Mouse (Mus musculus) frontal cortex, postnatal 25 days (tissue): ENCODE results near the gene Rere.

Source experiments
- DNase-seq, 2 experiments: peaks; one replicate each; pipeline ENCODE4 v3.0.0; 2022; ENCODE audit warnings: low spot score in 2 of 2

The Rere gene

DNA sequence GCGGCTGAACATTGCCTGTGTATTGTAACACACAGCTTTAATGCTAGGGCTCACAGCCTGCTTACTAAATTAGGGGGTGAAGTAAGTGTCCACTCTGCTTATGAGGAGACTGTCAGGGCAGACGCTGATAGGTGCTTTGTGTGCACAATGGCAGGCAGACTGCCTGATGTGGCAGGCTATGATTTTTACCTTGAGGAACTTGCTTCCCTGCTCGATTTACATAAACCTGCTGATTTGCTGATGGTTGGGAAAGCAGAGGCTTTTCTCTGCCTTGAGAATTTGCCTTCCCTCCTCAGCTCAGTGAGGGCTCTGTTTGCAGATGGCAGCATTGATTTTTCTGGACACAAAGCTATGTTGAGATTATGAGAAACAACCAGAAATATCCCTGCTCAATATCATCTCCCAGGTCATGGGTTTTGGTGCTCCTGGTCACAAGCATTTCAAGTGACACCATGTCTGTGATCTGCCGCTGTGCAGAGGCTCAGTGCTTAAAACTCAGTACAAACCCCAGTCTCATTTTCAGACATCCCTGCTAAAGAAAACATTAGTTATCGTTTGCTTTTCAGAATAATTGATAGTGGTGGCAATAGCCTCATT is 145.5 kb downstream of the Rere start:
- DNase-seq, result no peak

DNA sequence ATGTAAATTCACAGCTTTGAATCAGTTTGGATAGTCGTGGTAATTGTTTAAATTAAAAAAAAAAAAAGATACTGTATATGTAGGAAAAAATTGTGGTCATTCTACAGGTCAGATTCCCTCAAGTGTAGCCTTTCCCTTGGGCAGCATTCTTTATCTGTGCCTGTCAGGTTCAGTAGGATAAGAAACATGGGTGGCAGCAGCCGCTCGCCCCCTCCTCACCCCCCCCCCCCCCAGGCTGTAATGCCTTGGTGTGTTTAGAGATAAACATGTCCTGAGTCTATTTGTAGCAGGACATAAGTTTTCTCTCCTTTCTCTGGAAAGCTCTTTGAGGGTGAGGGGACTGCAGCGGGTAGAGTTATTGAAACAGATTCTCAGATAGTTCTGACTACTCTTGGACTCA is 147.3 kb downstream of the Rere start:
- DNase-seq, result no peak

DNA sequence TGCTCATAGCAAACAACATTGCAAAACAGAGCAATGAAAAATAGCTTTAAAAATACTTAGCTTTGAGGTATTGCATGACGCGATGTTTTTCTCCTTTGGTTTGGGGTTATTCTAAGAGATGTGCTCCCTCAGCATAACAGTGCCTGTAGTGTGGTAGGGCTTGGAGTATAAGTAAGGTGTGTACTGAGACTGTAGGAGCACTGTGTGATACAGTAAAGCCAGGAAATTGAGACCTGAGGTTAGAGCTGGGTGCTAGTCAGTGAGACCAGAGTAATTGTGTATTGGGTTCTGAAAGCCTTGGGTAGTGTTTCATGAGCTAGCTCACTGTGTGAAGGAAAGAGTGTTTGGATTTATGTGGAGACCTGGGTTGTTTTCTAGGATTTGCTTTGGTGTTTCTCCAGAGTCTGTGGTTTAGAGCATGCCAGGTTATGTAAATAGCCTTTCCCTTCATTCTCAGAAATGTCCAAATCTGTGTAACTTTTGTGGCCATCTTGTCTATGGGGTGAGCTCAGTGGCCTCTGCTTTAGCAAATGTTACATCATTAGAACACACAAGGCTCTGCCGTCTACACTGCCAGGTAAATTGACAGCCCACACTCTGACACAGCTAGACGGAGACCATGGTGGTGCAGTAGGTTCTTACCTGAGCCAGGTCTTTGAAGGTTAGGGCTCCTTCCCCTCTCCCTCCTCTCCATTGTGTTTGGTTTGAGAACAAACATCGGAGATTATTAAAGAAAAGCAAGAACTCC is 152.6 kb downstream of the Rere start:
- DNase-seq, result no peak

DNA sequence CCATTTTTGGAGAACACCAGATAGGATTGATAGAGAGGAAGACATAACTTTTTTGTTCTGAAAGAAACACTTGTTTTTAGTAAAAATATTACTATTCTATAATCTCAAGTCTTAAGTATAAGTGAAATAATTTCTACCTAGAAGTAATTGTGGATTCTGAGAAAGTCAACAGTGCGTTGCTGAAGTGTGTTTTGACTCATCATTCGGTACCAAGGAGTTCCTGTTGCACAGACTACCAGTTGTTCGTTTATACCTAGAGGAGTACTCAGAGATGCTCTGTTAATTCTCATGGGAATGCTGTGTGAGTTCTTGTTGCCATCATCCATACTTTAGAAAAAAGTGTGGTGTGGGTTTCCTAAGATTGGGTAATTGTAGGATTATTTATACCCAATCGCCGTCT is 154.1 kb downstream of the Rere start:
- DNase-seq, result no peak

DNA sequence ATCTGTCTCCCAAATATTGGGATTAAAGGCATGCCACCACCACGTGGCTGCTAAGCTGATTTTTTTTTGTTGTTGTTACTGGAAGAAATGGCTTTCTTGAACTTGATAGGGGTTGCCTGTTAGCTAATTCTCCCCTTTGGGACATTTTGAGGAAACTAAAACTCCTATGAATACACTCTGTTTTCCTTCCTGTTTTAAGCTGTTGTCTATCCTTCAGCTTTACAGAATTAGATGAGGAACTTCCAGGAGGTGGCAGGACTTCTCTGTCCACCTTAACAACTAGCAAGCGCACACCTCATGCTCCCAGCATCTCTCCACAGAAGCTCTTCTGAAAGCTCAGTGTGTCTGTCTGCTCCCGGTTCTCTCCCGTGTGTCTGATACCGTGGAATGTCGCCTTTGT is 157.2 kb downstream of the Rere start:
- no peak for DNase-seq

DNA sequence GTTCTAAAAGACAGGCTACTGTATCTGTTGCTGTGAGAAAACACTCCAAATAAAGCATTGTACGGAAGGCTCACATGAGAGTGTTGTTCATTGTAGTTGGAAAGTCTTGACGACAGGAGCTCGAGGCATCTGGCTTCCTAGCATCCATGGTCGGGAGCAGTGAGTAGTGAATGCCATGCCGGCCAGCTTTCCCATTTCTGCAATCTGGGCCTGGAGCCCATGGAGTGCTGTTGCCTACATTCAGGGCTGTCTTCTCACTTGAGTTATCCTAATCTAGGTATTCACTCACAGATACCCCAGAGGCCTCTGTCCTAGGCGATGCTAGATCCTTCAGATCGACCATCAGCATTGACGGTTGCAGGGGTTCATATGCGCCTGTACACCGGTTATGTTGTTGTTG is 160.5 kb downstream of the Rere start:
- DNase-seq, result no peak

DNA sequence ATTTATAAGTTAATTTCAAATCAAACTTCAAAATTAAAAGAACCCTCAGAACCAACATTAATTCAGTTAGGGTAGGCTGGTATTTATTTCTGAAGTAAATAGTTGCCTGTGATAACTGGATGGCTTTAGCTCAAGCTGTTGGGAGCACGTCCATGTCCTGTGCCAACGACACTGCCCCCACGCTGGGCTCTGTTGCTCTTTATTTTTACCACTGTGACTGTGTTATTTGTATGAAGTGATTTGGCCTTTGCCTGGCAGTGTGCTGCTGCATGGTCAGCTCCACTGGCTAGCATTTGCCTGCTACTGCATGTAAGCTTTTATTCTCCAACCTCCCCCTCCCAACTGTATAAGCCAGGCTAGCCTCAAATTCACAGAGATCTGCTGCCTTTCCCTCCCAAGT is 162.6 kb downstream of the Rere start:
- no peak for DNase-seq

DNA sequence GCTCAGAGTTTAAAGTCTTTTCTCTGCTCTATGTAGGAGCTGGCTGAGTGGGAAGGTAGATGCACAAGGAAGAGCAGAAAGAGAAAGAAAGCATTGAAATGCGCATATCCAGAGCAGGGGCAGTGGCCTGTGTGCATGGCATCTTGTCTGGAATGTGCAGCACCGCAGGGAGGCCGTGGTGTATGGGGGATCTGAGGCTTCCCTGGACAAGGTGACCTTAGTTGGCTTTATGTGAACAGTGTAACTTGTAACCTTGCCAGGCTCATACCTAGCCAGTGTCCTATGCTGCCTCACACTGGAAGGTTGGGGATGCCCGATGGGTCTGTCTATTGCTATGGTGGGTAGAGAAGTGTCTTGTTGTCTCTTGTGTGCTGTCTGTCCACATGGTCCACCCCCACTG is 165.2 kb downstream of the Rere start:
- DNase-seq, result no peak

DNA sequence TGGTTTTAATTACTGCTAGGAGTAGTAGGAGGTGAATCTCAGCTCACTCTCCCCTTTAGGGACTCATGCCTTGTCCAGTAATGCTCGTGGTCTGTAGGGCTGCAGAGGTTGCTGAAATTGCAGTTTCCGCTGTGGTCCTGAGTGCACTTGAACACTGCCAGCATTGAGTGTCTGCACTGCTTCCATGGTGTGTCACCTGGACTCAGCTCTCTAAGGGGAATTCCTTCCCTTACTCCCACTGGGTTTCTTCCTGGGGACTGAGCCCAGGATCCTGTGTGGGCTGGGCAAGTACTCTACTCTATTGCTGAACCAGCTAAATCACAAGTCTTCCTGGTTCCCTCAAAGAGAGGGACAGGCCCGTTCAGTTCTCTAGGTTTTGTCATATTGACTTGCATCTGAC is 166.1 kb downstream of the Rere start:
- no peak for DNase-seq

DNA sequence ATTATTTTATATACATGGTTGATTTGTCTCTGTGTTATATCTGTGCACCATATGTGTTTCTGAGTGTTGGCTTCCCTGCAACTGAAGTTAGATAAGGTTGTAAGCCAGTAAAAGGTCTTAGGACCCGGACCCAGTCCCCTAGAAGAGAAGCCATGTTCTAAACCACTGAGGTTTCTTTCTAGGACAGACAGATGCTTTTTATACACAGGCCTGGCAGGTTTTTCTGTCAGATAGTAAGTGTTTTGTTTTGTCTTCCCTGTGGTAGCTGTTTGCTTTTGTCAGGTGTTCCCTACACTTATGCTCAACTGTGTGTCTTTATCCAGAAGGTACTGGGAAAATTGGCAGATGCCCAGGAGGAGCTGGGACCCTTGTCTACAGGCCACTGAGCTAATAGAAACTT is 167.0 kb downstream of the Rere start:
- DNase-seq, result no peak

DNA sequence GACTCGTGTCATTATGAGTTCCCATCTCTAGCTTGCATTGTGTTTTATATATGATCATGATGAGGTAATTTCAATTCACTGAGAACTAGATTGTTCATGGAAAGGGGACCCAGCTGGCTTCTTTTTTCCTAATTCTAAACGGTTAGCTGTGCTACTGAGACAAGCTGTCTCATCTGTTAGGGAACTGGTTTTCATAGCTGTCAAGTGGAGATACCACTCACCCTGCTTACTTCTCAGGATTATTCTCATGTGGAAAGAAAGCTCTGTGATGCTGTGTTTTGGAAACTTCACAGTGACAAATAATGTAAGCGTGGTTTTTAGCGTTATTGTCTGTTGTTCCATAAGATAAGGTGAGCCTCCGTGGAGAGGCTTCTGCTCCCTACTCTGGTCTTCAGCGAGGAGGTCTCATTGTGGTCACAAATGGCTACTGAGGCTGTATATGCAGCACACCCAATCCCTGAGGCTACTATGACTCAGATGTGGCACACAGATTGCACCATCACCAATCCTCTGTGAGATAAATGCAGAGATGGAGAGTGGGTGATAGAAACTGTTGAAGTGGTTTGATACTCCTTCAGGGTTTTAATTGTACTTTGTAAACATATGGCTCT is 168.7 kb downstream of the Rere start:
- no peak for DNase-seq

DNA sequence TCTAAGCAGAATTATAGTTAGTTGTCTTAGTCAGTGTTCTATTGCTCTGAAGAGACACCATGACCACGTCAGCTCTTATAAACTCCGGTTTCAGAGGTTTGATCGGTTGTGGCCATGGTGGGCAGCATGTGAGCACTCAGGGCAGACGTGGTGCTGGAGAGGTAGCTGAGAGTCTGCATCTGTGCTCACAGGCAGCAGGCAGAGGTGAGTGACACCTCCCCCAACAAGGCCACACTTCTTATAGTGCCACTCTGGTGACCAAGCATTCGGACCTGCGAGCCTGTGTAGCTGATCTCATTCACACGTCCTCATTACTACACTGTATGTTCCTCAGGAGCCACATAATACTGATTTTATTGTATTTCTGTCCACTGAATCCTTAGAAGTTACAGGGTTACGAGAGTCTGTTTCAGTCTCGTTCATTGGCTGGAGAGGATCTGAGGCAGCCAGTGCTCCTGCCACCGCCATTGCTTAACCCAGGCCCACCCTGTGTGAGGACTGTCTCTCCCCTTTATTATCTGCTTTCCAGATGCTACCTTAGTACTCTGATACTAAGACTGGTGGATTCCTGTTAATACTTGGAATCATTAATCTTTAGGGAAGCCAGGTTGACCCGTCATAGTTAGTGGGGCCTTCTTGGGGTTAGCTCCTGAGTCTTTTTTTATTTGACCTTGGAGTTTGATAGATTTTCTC is 170.9 kb downstream of the Rere start:
- no peak for DNase-seq

DNA sequence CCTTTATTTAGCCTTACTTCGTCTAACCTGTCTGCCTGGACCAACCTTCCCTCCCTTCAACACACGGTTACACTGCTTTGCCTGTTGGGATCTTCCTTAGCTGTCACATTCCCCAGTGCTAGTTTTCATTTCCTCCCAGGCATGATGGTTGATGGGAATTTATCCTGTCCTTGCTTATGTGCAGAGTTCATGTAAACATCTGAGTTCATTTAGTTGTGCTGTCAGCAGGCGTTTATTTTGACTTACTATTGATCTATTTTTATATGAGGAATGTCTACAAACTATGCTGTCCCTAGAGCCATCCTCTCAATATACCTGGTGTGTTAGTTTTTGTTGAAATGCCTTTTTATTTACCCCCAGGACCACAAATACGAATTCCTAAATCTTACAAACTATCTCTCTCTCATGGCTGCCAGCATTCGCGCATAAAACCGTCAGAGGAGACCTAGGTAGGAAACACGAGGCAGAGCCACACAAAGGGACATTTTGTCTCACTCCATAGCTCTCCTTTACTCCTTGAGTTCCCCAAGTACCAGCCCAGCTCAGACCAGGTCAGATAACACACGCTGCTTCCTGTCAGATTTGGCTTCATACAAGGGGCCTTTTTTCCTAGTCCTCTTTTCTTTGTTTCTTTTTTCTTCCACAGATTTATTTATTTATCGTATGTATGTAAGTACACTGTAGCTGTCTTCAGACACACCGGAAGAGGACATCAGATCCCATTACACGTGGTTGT is 173.3 kb downstream of the Rere start:
- no peak for DNase-seq

DNA sequence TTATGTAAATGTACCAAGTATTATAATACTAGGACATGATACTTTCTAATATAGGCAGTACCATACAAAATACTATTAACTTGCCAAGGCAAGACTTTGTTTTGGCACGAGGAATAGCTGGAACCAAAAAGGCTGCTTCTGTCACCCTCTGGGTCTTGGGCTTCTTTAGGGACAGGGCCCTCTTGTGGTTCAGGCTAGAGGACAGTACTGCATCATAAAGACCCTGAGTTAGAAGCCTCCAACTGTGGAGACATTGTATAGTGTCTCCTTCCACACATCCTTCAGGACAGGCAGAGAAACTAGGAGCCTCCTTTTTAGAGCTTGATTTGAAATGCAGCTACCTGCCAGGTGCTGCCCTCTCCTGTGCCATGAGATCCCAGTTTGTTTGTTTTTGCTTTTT is 174.3 kb downstream of the Rere start:
- no peak for DNase-seq

DNA sequence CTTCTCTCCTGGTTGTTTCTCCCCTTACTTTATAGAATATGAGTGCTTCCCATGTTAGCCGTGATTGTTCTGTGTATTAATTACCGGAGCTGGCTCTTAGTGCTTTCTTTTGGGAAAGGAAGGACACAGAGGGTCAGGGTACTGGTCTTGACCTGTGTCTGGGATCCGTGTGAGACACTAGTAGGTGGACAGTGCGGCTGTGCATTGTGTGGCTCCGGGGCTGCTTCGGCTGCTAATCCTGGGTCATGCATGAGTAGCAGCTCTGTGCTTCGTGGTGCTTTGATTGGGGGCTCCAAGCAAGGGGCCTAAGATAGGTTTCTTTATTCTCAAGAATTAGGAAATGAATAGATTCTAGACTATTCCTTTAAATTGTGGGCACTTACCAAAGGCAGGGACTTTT is 175.0 kb downstream of the Rere start:
- DNase-seq, result no peak

DNA sequence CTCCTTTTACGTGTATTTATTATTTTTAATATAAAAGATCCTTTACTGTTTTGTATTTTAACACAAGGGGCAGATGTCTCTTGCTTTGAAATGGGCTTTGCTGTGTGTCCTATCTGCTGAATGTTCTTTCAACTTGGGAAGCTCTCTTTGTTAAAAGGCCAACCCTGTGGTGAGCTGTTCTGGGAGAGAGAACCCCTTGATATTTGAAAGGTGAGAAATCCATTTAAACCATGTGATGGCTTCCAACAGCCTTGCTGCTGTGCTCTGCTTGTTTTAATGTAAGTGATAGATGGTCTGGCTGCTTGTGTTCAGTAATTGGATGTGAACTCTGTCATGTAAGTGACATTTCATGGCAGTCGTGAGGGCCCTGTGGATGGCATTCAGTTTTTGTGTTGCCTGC is 175.4 kb downstream of the Rere start:
- no peak for DNase-seq

DNA sequence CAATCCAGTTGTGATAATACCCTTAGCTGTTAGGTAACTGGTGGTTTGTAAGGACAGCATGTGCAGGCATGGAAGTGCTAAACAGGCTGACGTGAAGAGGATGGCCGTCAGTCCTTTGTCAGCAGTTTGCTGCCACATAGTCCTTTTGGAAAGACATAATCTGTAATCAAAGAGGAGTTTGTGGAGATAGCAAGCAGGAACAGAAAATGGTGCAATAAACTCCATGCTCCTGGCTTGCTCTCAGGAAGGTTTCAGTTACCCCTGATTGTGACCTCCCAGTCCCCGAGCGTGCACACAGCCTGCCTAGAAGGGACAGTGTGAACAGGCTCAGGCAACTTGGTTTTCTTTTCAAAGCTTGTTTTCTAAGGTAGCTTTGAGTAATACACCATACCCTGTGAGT is 175.9 kb downstream of the Rere start:
- no peak for DNase-seq

DNA sequence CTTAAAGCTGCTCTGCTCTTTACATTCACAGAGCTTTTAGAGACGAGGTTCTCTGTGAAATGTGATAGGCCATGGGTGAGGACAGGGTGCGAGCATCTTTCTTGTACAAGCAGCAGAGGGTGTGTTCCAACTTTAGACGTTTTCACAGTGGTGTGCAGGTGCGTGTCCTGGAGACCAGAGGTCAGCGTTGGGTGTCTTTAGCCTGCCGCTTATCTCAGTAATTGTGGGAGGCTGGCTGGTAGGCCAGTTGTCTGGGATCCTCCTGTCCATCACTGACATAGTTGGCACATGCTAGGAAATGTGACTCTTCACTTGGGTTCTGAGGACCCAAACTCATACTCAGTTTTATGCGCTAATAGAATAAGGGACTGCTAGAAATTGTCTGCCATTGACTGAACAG is 176.3 kb downstream of the Rere start:
- no peak for DNase-seq

DNA sequence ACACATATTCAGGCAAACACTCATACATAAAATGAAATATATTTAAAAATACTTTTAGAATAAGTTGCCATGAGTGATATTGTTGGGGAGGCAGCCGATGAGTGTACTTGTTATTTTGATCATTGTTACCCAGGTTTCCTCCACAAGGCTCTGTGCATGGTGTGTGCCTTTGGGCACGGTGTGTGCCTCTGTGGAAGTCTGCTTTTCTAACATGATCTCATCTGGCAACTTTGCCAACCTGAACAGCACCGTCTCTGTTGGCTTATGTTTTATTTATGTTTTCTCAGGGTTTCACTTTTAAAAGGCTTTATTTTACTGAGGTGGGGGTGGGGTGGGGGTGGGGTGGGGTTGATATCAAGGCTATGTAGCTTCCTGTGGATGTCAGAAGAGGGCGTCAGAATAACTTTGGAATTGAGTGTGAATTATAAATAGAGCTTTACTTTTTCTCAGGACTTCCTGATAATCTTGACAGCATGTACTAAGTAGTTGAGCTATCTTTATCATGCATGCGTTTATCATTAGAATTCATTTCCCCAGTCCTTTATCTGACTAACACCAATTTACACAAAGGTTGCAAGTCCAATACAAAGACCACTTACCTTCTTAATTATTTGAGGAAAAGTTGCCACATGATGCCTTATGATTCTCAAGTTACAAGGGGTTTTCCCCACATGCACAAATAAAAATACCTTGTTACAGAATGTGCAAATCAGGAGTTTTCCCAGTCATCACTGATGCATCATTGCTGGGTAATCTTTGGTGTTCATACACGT is 177.8 kb downstream of the Rere start:
- DNase-seq, result no peak

DNA sequence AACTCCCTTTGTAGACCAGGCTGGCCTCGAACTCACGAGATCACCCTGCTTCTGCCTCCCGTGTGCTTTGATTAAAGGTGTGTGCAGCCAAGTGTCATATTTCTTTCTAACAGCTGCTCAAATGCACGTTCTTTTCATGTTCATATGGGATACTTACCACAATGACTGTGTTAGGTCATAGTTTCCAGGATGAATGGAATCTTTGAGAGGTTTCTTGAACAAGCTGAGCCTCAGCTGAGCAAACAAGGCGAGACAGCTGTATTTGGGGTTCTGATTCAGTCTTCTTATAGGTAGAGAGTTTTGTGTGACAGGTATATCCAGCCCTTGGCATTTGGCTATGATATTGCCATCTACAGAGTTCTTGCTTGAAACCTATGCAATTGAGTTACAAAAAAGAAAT is 179.0 kb downstream of the Rere start:
- no peak for DNase-seq

DNA sequence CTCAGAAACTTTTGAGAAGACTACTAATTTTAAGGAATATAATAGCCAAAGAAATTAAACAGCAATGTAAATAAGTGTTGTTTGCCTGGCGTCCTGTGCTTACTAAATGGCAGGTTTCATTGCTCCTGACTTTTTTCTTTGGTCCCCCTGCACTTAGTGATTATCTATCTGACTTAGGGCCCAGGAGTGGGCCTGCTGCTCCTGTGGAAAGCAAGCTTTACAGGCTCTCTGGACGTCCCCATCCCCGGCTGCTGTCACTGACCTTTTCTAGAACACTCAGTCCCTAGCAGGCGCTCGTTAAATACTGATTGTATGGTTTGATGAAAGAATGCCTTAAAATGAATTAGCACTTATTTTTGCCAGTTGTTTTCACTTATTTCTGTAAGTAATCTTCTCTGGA is 179.6 kb downstream of the Rere start:
- no peak for DNase-seq
